Mouse (Mus musculus) lung, adult 18-20 months (tissue): ENCODE results near the gene 1700125H20Rik.

Source experiments
- DNase-seq, 2 experiments: peaks; one replicate each; pipeline ENCODE4 v3.0.0; 2022; ENCODE audit warnings: mixed read lengths in 2 of 2

1700125H20Rik gene

GRCm38 (mm10) chr11:85184839-85185238 lies 14.6 kb downstream of the 1700125H20Rik start:
- no peak for DNase-seq

- no peak for DNase-seq
Observed at GRCm38 (mm10) chr11:85189110-85189509, 18.9 kb downstream of the 1700125H20Rik start.

GRCm38 (mm10) chr11:85190741-85191140 lies 20.5 kb downstream of the 1700125H20Rik start:
- DNase-seq: no peak

- no peak for DNase-seq
Observed at GRCm38 (mm10) chr11:85194206-85194605, 24.0 kb downstream of the 1700125H20Rik start.

GRCm38 (mm10) chr11:85196046-85196445 lies 25.8 kb downstream of the 1700125H20Rik start:
- no peak for DNase-seq

GRCm38 (mm10) chr11:85198906-85199305 lies 28.7 kb downstream of the 1700125H20Rik start:
- no peak for DNase-seq

GRCm38 (mm10) chr11:85206231-85206630 lies 36.0 kb downstream of the 1700125H20Rik start:
- no peak for DNase-seq

GRCm38 (mm10) chr11:85211151-85211550 lies 40.9 kb downstream of the 1700125H20Rik start:
- DNase-seq: no peak

GRCm38 (mm10) chr11:85213215-85213614 lies 43.0 kb downstream of the 1700125H20Rik start:
- no peak for DNase-seq

GRCm38 (mm10) chr11:85214679-85215078 lies 44.5 kb downstream of the 1700125H20Rik start:
- no peak for DNase-seq

GRCm38 (mm10) chr11:85219014-85219413 lies 48.8 kb downstream of the 1700125H20Rik start:
- no peak for DNase-seq

- no peak for DNase-seq
Observed at GRCm38 (mm10) chr11:85222561-85222960, 52.4 kb downstream of the 1700125H20Rik start.

GRCm38 (mm10) chr11:85223248-85223647 lies 53.0 kb downstream of the 1700125H20Rik start:
- no peak for DNase-seq
